Mouse (Mus musculus): ENCODE results near the gene Sphk2. TPM values are rescaled to one million over a fixed set of nuclear protein-coding genes. Genes with fewer than 3 reads are reported as not detected.

The Sphk2 gene
- polyA plus RNA-seq, 2 experiments = 27.5 to 36.9 TPM

DNA sequence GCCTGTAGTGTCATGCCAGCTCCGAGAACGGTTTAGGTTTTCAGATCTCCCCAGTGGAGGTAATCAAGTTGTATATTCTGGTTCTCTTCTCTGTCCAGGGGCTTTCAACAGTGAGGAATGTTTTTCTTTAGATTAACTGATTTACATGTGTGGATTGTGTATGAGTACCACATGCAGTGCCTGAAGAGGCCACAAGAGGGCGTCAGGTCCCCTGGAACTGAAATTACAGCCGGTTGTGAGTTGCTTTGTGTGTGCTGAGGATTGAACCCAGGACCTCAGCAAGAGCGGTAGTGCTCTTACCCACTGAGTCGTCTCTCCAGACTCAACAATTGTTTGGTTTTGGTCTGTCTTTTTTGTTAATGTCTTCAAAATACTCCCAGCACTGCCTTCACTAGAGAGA lies 28.7 kb upstream of the Sphk2 start:
- Histone ChIP-seq H3K4me3 (replicated peaks; ENCODE audit: low read length) (no peak overlapping the region), H3K36me3 (ENCODE audit: control insufficient read depth, insufficient read depth, low read length) (no peaks in the 10 kb centered on the region), H3K9ac (ENCODE audit: low read depth, low read length, severe bottlenecking) (no peak overlapping the region), H3K4me2 (replicated peaks; ENCODE audit: low read depth, low read length, severe bottlenecking) (no peak overlapping the region), H3K27me3 (ENCODE audit: control insufficient read depth, insufficient read depth, low read length) (no peaks in the 10 kb centered on the region), H3K27ac (replicated peaks; ENCODE audit: low read depth, low read length) (no peak overlapping the region), H3K9me3 (ENCODE audit: control insufficient read depth, low read length) (no peaks in the 10 kb centered on the region; the same call in 1 of the 2 replicates), H3K4me1 (ENCODE audit: control insufficient read depth, insufficient read depth, low read length) (no peaks in the 10 kb centered on the region)
- DNase-seq (ENCODE audit: low spot score) = no peak
- no peak for TF ChIP-seq POLR2A (IDR thresholded peaks at IDR 0.05; ENCODE audit: borderline replicate concordance, extremely low read depth, insufficient read depth, insufficient read length)
- no peak for ATAC-seq (ENCODE audit: low FRiP score, low read depth)
- 63% methylated on average over 6 of the region's 6 CpGs for WGBS

DNA sequence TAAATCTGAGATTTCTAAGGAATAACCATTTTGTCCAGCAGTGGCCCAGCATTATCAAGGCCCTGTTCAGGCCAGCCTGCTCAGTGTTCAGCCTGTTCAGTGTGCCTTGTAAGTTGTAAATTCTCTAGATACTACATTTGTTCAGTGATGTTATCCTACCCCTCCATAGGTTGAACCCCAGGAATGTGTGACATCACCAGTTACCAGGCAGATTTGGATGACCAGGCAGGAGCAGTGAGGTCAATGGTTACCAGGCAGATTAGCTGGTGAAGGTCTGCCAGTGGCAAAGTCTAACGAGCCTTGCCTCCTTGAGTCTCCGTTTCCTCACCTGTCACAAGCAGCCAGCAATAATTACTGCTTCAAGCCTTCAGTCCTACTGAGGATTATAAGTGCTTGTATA lies 26.6 kb upstream of the Sphk2 start:
- no peak overlapping the region for H3K27ac ChIP-seq (replicated peaks; ENCODE audit: low read depth, low read length)
- 18% methylated on average over 2 of the region's 2 CpGs for WGBS
- H3K4me1 ChIP-seq (ENCODE audit: control insufficient read depth, insufficient read depth, low read length) = no peaks in the 10 kb centered on the region
- no peaks in the 10 kb centered on the region for H3K36me3 ChIP-seq (ENCODE audit: control insufficient read depth, insufficient read depth, low read length)
- no peak overlapping the region for H3K9ac ChIP-seq (ENCODE audit: low read depth, low read length, severe bottlenecking)
- peak; percentile 52 for DNase-seq (ENCODE audit: low spot score)
- H3K4me3 ChIP-seq (replicated peaks; ENCODE audit: low read length) = no peak overlapping the region
- H3K27me3 ChIP-seq (ENCODE audit: control insufficient read depth, insufficient read depth, low read length) = no peaks in the 10 kb centered on the region
- TF ChIP-seq POLR2A (IDR thresholded peaks at IDR 0.05; ENCODE audit: borderline replicate concordance, extremely low read depth, insufficient read depth, insufficient read length) = no peak
- H3K4me2 ChIP-seq (replicated peaks; ENCODE audit: low read depth, low read length, severe bottlenecking) = no peak overlapping the region
- no peaks in the 10 kb centered on the region; the same call in 1 of the 2 replicates for H3K9me3 ChIP-seq (ENCODE audit: control insufficient read depth, low read length)
- ATAC-seq (ENCODE audit: low FRiP score, low read depth) = peak; percentile 41; the same call in 1 of the 2 replicates

DNA sequence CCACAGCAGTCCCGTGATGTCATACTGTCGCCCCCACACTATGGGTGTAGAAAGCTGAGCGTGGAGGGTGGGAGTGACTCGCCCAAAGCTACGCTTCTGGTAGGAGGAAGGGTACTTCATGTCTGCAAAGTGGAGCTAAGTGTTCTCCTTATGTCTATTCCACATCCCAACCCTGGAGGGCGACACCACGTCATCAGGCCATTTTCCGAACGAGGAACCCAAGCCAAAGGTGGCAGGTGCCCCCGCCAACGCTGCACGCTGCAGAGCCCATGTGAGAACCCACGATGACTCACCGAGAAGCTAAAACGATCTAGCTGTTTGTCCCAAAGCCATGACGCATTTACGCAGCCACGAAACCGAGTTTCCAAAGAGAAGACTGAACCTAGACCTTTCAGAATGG lies 24.5 kb upstream of the Sphk2 start:
- no peak overlapping the region for H3K27ac ChIP-seq (replicated peaks; ENCODE audit: low read depth, low read length)
- H3K4me3 ChIP-seq (replicated peaks; ENCODE audit: low read length) = peak overlapping the region; percentile 32
- H3K4me1 ChIP-seq (ENCODE audit: control insufficient read depth, insufficient read depth, low read length) = no peaks in the 10 kb centered on the region
- H3K4me2 ChIP-seq (replicated peaks; ENCODE audit: low read depth, low read length, severe bottlenecking) = peak overlapping the region; percentile 48
- TF ChIP-seq POLR2A (IDR thresholded peaks at IDR 0.05; ENCODE audit: borderline replicate concordance, extremely low read depth, insufficient read depth, insufficient read length) = no peak
- WGBS = 37% methylated on average over 19 of the region's 19 CpGs
- H3K27me3 ChIP-seq (ENCODE audit: control insufficient read depth, insufficient read depth, low read length) = no peaks in the 10 kb centered on the region
- H3K9ac ChIP-seq (ENCODE audit: low read depth, low read length, severe bottlenecking) = peak overlapping the region; percentile 13; the same call in 1 of the 2 replicates
- DNase-seq (ENCODE audit: low spot score) (no peak), ATAC-seq (ENCODE audit: low FRiP score, low read depth) (no peak)
- H3K36me3 ChIP-seq (ENCODE audit: control insufficient read depth, insufficient read depth, low read length) = no peaks in the 10 kb centered on the region
- H3K9me3 ChIP-seq (ENCODE audit: control insufficient read depth, low read length) = no peaks in the 10 kb centered on the region; the same call in 1 of the 2 replicates

DNA sequence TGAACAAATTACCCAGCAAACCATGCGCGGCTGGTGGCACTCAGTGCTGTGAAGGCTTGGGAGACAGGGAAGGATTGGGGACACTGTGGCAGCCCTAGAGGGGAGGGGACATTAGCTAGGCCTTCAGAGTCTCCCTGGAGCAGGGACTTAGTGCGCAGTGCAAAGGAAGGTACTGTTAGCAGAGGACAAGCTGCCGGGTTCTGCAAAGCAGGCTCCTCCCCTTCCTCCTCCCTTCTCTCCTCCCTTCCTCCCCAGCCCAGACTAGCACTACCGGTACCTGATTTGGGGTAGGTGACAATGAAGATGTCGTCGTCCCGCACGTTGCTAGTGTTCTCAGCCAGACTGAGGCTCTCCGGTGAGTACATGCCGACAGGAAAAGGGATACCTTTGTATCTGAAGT lies 24.0 kb upstream of the Sphk2 start:
- no peak for TF ChIP-seq POLR2A (IDR thresholded peaks at IDR 0.05; ENCODE audit: borderline replicate concordance, extremely low read depth, insufficient read depth, insufficient read length)
- Histone ChIP-seq H3K27ac (replicated peaks; ENCODE audit: low read depth, low read length) (no peak overlapping the region), H3K4me2 (replicated peaks; ENCODE audit: low read depth, low read length, severe bottlenecking) (peak overlapping the region; percentile 48), H3K36me3 (ENCODE audit: control insufficient read depth, insufficient read depth, low read length) (no peaks in the 10 kb centered on the region), H3K4me1 (ENCODE audit: control insufficient read depth, insufficient read depth, low read length) (no peaks in the 10 kb centered on the region), H3K4me3 (replicated peaks; ENCODE audit: low read length) (peak overlapping the region; percentile 32), H3K9me3 (ENCODE audit: control insufficient read depth, low read length) (no peaks in the 10 kb centered on the region; the same call in 1 of the 2 replicates), H3K9ac (ENCODE audit: low read depth, low read length, severe bottlenecking) (peak overlapping the region; percentile 13; the same call in 1 of the 2 replicates), H3K27me3 (ENCODE audit: control insufficient read depth, insufficient read depth, low read length) (no peaks in the 10 kb centered on the region)
- WGBS = 34% methylated on average over 11 of the region's 11 CpGs
- peak; percentile 41 for DNase-seq (ENCODE audit: low spot score)
- no peak for ATAC-seq (ENCODE audit: low FRiP score, low read depth)

DNA sequence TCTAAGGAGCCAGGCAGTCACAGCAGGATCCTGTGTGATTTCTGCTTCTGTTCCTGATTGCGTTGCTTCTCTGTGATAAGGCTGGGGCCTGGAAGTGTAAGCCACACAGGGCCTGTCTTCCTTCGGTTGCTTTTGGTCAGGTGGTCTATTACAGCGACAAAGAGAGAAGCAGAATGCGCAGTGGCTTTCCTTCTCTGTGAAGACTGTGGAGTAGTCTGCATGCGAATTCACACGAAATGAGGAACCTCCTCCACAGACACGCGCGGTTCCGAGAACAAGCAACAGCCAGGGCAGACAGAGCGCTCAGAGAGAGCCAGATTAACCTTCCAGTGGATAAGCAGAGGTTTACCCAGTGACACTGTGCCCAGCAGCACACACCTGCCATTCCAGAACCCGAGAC lies 23.5 kb upstream of the Sphk2 start:
- WGBS = 85% methylated on average over 12 of the region's 12 CpGs
- TF ChIP-seq POLR2A (IDR thresholded peaks at IDR 0.05; ENCODE audit: borderline replicate concordance, extremely low read depth, insufficient read depth, insufficient read length) = no peak
- DNase-seq (ENCODE audit: low spot score) (no peak), ATAC-seq (ENCODE audit: low FRiP score, low read depth) (no peak)
- Histone ChIP-seq H3K9ac (ENCODE audit: low read depth, low read length, severe bottlenecking) (no peak overlapping the region), H3K4me1 (ENCODE audit: control insufficient read depth, insufficient read depth, low read length) (no peaks in the 10 kb centered on the region), H3K9me3 (ENCODE audit: control insufficient read depth, low read length) (no peaks in the 10 kb centered on the region), H3K4me3 (replicated peaks; ENCODE audit: low read length) (no peak overlapping the region), H3K27me3 (ENCODE audit: control insufficient read depth, insufficient read depth, low read length) (no peaks in the 10 kb centered on the region), H3K4me2 (replicated peaks; ENCODE audit: low read depth, low read length, severe bottlenecking) (peak overlapping the region; percentile 48), H3K36me3 (ENCODE audit: control insufficient read depth, insufficient read depth, low read length) (no peaks in the 10 kb centered on the region), H3K27ac (replicated peaks; ENCODE audit: low read depth, low read length) (no peak overlapping the region)

DNA sequence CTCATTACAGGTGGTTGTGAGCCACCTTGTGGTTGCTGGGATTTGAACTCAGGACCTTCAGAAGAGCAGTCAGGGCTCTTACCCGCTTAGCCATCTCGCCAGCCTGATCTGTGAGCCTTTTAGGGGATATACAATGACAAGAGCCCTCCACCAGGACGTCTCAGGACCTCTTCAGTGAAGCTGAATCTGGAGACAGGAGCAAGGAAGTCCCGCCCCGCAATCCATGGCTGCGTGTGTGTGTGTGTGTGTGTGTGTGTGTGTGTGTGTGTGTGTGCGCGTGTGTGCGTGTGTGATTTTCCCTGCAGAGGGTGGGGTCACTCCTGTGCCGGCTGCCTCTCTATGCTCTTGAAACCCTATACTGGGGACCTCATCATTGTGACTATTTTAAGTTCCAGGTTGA lies 22.0 kb upstream of the Sphk2 start:
- Histone ChIP-seq H3K9me3 (ENCODE audit: control insufficient read depth, low read length) (no peaks in the 10 kb centered on the region), H3K36me3 (ENCODE audit: control insufficient read depth, insufficient read depth, low read length) (no peaks in the 10 kb centered on the region), H3K27me3 (ENCODE audit: control insufficient read depth, insufficient read depth, low read length) (no peaks in the 10 kb centered on the region), H3K4me3 (replicated peaks; ENCODE audit: low read length) (no peak overlapping the region), H3K4me2 (replicated peaks; ENCODE audit: low read depth, low read length, severe bottlenecking) (no peak overlapping the region), H3K9ac (ENCODE audit: low read depth, low read length, severe bottlenecking) (no peak overlapping the region), H3K4me1 (ENCODE audit: control insufficient read depth, insufficient read depth, low read length) (no peaks in the 10 kb centered on the region), H3K27ac (replicated peaks; ENCODE audit: low read depth, low read length) (no peak overlapping the region)
- DNase-seq (ENCODE audit: low spot score) (no peak), ATAC-seq (ENCODE audit: low FRiP score, low read depth) (no peak)
- WGBS = 55% methylated on average over 7 of the region's 10 CpGs
- no peak for TF ChIP-seq POLR2A (IDR thresholded peaks at IDR 0.05; ENCODE audit: borderline replicate concordance, extremely low read depth, insufficient read depth, insufficient read length)

All from limb, embryonic 14.5 days (tissue).